Mouse (Mus musculus): ENCODE results near the gene Adam1a.

The Adam1a gene

GRCm38 (mm10) chr5:121544910-121545792 is at the start of gene Adam1a, which contains the start of gene Gm42878:
Adam1a (minus strand) TSS chr5:121545482.
Gm42878 (minus strand) TSS chr5:121545482.
- no peak for DNase-seq (ENCODE audit: low read depth)

DNA sequence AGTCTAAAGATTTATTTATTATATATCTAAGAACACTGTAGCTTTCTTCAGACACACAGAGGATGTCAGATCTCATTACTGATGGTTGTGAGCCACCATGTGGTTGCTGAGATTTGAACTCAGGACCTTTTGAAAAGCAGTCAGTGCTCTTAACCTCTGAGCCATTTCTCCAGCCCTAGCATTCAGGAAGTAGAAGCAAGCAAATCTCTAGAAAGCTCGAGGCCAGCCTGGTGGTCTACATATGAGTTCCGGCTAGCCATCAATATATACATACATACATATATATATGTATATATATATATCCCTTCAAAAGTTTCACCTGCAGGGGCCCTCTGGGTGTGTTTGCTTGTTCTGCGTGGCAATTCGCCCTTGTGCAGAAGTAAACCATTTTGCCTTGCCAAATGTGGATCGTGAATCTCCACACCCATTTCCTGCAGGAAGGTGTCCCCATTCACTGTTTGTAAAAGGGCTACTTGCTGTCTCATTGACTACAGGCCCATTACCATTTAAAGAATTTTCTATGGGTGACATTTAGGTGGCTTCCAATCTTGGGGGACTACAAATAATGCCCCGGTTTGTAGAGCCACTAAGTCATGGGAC is 49.5 kb upstream of the Adam1a start:
- DNase-seq (ENCODE audit: low read depth): no peak

DNA sequence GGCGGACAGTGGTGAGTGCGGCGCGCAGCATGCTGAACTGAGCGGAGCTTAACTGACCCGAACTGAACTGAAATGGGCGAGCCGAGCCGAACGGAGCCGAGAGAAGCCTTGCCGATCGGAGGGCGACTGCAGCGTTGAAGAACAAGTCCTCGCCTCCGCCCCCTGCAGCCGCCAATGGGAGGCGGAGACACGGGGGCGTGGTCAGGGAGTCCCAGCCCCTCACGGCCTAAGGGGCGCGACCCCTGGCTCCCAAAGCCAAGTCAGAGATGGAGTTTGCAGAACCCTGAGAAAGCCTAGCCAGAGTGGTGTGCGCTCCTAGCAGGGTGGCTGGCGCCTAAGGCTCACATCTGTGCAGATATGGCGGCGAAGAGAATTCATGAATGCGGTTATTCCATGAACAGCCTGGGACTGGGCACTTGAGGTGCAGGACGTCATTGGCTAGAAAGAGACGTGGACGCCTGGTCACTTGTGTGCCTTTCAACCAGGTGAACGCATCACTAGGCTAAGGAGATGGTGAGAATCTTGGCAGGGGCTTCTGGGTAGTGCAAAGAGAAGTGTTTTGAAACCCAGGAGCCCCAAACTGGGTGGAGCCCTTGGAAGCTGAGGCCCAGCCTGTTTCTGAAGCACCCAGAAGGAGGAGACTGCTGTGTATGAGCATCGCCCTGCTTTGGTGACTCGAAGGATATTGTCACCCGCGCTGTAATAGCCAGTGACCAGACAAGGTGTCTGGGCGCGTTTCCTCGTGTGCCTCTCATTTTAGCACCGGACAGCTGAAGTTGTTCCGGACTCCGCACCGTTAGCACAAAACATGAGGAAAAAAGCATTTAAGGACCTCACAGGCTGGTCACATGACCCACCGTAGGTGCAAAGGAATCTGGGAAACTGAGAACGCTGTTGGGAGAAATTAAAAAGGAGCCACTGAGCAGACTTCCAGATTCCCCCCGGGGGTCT is 48.4 kb upstream of the Adam1a start, which contains the start of gene Aldh2:
TSS of gene Aldh2 (minus strand) at position 374 of the 951 bp plus-strand sequence.
- peak; percentile 84 for DNase-seq (ENCODE audit: low read depth)

- DNase-seq (ENCODE audit: low read depth): no peak
These were observed 47.6 kb upstream of the Adam1a start for GRCm38 (mm10) chr5:121592816-121593407.

DNA sequence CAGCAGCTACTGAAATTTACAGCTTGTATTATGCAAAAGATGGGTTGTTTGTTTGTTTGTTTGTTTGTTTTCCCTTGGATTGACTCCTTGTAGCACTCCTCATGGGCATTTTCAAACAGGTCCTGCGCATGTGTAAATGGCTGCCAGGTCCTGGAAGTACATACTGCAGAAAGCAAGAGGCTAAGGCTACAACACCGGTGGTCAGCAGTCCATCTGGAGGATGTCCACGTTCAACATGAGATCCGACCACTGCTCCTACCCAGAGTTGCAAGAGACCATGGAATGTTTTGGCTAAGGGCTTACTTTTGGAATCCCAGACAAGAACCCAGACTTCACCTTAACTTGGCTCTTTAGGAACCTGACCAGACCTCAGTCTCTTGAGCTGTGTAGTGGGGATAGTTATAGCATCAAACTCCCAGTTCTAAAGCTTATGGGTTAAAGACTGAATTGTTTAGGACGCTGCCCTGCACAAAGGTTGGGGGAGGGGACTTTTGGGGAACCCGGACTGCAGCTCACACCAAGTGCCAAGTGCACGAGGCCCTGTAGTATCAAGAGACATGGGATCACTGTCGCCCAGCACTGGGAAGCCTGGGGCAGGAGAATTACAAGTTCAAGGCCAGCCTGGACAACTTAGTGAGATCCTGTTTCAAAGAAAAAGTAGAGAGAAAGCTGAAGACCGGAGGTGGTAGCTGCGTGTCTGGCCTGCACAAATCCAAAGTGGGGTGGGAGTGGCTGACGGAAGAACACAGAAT is 47.0 kb upstream of the Adam1a start:
- no peak for DNase-seq (ENCODE audit: low read depth)

DNA sequence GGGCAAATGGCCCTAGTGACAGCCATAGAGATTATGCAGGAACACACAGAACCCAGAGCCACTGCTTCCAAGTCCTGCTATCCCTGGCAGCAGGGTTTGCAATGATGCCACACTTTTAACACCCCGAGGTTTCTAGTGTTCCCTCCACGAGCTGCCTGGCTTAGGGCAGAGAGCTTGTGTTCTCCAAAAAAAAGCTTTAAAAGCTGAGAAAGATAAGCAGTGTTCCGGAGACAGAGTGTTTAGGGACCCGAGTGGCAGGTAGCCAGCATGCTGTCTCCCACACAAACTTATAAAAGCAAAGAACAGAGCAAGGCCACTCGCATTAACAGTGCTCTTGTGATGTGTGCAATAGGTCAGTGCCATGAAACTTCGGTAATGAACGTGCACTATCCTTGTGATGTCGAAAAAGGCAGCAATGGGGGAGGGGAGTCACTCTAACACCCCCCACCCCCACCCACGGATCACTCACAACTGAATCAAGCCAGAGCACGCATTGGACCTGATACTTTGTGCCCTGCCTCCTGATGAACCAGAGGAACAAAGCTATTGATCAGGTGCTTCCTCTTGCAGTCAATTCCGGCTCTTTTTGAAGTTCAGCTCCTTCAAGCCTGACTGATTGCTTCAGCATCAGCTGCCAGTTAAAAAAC is 46.3 kb upstream of the Adam1a start:
- no peak for DNase-seq (ENCODE audit: low read depth)

GRCm38 (mm10) chr5:121589928-121590327 is 44.6 kb upstream of the Adam1a start:
- DNase-seq (ENCODE audit: low read depth): no peak

DNA sequence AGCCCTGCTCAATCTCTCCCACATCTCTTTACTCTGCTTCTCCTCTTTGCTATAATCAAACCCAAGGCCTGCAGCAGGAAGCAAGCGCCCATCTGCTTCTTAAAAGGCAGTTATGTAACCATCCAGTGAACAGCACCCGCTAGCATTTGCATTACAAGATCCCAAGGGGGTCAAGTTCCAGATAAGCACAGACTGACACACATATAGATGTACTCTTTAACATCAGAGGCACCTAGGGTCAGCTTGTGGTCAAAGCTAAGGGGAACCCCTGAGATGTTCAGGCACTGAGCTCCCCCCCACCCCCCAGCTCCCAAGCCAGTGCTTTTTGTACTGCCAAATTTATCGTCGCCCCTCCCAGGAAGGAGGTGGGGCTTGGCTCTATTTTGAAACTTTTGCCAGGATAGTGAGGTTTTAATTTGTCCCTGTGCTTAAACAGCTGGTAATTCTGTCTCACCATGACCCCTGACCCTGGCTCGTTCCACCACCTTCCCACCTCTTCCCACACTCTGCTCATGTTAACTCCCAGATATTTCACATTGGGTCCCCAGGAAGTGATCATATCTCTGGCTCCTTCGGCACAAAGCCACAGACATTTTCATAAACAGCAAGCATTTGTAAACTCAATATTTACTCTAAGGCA is 41.2 kb upstream of the Adam1a start:
- DNase-seq (ENCODE audit: low read depth): no peak

- no peak for DNase-seq (ENCODE audit: low read depth)
These were observed 40.4 kb upstream of the Adam1a start for GRCm38 (mm10) chr5:121585699-121586098.

- DNase-seq (ENCODE audit: low read depth): no peak
These were observed 39.7 kb upstream of the Adam1a start for GRCm38 (mm10) chr5:121585005-121585404.

- peak; percentile 97 for DNase-seq (ENCODE audit: low read depth)
These were observed 38.7 kb upstream of the Adam1a start for GRCm38 (mm10) chr5:121583765-121584501.

- DNase-seq (ENCODE audit: low read depth): no peak
These were observed 36.7 kb upstream of the Adam1a start for GRCm38 (mm10) chr5:121581945-121582344.

GRCm38 (mm10) chr5:121576927-121577488 is 31.7 kb upstream of the Adam1a start:
- DNase-seq (ENCODE audit: low read depth): no peak

DNA sequence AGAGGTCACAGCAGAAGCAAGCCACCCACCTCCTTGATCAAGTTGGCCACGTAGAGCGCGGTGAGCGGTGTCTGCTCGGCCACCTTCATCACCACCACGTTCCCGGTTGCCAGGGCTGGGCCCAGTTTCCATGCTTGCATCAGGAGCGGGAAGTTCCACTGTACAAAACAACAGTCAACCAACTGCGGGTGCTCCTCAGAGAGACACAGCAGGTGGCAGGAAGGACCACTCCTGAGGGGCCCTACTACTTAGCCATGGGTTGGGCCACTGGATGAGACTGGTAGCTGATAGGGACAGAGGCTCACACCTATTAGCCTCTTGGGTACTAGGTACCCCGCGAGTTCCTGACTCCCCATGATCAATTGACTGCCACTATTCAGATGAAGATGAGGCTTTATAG is 30.6 kb upstream of the Adam1a start:
- DNase-seq (ENCODE audit: low read depth): no peak

DNA sequence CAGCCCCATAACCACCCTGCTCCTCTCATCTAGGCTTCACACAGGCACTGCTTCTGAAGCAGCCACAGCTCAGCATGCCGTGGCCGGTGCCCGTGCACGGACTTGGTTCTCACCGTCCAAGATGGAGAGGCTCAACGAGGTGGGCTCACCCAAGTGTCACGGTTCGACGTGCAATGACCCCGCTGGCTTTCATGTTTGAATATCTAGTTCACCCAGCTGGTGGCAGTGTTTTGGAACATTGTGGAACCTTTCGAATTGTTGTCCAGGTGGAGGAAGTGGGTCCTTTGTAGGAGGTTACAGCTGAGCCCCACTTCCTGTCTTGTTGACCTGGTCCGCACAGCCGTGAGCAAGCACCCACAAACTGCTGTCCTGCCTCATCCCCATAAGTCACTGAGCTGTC is 28.9 kb upstream of the Adam1a start:
- DNase-seq (ENCODE audit: low read depth): no peak

- no peak for DNase-seq (ENCODE audit: low read depth)
These were observed 25.5 kb upstream of the Adam1a start for GRCm38 (mm10) chr5:121570787-121571186.

DNA sequence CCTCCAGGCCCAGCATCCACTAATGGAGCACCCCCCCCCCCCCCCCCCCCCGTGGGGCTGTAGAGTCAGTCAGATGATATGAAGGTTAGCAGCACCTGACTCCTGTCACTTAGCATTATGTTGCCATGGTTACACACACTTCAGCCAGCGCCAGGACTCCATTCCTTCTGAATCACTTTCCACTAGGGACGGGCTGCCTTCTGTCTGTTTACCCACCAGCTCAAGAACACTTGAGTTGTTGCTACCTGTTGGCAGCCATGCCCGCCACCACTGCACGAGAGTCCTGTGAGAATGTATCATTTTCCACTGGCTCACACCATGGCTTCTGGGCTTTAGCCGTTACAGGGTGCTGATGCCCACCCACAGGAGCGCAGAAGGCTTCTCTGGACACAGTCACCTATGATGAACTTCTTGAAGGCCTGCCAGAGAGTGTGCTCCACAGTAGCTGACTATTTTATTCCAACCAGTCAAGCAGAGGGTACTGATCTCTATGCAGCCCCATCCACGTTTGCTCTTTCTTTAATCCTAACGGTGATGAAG is 24.7 kb upstream of the Adam1a start:
- DNase-seq (ENCODE audit: low read depth): no peak

DNA sequence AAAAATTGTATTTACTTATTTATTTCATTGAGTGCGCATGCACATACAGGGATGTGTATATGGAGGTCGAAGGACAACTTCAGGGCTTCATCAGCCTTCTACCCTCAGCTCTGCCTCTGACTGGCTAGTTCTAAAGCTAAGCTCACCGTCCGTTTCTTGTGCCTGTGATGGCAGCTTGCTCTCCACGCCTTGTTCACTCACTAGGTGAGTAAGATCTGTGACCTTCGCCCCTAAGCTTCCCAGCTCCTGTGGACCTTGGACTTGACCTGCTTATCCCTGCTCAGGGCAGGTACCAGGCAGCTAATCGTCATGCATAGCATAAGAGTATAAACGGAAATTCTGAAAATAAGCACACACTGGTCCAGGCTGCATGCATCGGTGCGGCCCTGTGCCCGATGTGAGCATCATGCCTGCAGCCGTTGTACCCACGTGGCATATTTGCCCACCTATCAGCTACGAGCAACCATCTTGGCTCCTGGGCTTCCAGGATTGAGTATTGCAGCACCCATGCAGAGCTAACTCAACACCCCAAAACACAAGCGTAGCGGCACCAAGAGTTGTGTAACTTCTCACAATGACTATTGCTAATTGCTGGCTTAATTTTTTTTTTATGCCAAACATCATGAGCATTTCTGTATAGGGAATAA is 20.9 kb upstream of the Adam1a start:
- no peak for DNase-seq (ENCODE audit: low read depth)

Data from fibroblast of lung, adult 2 months (primary cell).